Mouse (Mus musculus): ENCODE results near the gene Wdr82.
A peak's percentile ranks its signal among the peaks of the same experiment; 100 is the strongest.

Gene Wdr82

DNA sequence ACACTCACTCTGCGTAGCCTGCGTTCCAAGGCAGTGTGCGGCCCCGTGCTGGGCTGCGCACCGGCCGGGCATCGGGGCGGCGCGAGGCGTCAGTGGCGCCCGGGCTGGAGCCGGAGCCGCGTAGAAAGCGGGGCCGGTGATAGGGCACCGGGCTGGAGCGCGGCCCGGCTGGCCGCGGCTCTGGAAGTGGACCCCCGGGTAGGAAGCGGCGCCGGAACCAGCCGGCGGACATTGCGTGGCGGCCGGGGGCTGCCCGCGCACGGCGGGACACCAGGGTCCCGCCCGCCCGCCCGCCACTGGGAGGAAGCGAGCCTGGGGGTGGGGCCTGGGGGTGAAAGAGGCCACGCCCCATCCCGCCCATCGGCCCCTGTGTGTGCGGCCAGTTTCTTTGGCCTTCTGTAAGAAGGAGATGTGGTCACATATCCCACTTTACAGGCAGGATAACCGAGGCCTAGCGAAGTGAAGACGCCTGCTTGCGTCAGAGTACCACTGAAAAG, 28.3 kb downstream of the Wdr82 start:
- peak; percentile 93 for DNase-seq

DNA sequence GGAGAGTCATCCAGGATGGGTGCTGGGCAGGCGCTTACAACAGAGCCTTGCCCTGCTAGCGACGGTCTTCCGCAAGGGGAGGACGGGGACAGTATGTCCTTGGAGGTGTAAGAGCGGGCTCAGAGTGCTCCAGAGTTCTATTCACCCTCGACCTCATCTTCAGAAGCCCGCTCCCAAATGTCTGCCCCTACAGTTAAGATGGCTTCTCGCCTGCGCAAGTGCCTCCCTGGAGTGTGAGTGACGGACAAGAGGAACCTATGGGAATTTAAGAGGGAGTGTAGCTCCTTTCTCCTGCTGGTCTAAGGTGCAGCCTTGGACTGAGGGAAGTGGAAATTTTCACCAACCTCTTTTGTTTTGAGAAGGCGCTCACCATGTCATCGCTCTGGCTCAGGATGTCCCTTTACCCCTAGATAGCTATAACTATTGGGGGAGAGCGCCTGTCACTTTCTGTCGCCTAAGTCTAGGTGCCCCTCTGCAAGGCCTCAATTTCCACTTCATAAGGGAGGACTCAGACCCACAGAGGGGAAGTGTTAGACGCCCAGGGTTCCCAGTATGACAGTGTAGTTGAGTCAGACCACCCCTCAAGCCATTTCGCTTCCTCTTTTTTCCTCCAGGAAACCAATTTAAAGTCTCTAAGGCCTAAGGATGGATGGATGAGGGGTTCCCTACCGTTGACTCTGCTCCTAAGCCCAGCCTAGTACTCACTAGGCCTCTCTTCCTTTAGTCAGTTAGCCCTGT, 29.0 kb downstream of the Wdr82 start, which contains the start of gene Ppm1m:
Ppm1m (minus strand) TSS at position 212 of the 738 bp plus-strand sequence.
- DNase-seq = no peak

GRCm38 (mm10) chr9:106201895-106202294, 31.2 kb downstream of the Wdr82 start:
- DNase-seq = no peak

GRCm38 (mm10) chr9:106202819-106203636, 32.3 kb downstream of the Wdr82 start, which contains the start of gene Twf2:
Gene Twf2 (plus strand): TSS chr9:106203108.
- peak; percentile 90 for DNase-seq

GRCm38 (mm10) chr9:106203990-106204851, 33.5 kb downstream of the Wdr82 start:
- DNase-seq = peak; percentile 60

DNA sequence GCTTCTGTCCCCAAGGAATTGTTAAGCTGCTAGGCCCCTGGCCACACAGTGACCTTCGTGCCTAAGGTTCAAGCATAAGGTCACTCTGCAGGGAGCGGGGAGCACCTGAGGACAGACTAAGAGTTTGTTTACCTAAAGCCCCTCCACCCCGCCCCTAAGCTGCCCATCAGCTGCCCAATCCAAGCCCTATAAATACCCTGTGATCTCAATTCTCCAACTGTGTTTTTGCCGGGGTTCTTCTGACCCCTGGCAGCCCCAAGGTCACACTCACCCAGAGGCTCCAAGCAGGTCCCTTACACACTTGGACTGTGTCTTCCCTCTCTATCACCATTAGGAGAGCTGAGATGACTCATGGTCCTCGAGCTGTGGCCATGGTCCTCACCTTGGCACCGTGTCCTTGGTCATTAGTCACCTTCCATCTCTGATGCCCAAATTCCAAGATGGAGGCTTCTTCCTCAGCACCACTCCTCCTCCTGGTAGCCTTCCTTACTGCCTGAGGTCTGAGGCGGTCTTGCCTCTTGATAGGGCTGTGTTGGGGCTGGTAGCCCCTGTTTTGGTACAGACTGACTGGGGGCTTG, 35.1 kb downstream of the Wdr82 start:
- DNase-seq = no peak

GRCm38 (mm10) chr9:106206515-106206914, 35.8 kb downstream of the Wdr82 start:
- DNase-seq = no peak

- peak; percentile 53 for DNase-seq
Observed at GRCm38 (mm10) chr9:106208181-106208580, 37.5 kb downstream of the Wdr82 start.

DNA sequence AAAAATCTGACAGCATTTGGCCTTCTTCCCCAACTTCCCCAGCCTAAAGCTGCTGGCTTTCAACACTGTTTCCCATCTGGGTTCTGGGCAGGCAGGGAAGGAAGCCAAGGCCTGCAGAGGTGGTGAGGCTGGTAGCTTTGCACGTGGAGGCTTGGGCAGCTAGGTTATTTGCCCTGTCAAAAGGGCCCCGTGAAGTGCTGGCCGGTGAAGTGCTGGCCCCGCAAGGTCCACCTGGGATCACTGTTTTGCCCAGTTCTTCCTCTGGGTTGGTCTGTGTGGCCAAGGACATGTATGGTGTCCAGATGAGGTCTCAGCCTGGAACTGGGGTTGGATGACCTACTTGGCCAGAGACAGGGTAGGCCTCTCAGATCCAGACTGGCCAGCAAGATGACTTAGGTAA, 39.2 kb downstream of the Wdr82 start:
- DNase-seq = no peak

DNA sequence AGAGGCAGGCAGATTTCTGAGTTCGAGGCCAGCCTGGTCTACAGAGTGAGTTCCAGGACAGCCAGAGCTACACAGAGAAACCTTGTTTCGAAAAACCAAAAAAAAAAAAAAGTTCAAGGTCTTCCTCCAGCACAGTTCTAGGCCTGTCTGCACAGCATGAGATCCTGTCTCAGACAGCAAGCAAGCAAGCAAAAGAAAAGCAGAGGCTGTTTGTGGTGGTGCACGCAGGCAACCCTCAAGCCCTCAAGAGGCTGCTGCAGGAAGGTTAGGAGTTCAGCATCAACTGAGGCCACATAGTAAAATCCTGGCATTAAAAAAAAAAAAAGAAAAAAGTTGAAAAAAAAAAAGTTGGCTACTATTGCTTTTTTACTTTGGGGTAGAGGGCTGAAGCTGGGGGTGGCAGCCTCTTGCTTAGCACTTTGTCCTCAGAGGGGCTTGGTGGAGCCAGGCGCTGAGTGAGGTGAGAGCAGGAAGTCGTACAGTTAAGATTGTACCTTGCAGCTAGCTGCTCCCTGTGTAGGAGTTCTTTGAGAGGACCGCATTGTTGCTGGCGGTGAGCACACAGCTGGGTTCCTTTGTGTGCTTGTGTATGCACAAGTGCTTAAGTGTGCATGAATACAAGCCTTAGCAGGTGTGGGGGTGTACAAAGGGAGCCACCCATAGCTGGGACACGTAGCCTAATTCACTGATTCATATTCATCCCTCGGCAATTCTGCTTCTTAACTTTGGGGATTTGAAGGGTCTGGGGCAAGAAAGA, 40.3 kb downstream of the Wdr82 start:
- no peak for DNase-seq

- DNase-seq = peak; percentile 92
Observed at GRCm38 (mm10) chr9:106211680-106212593, 41.2 kb downstream of the Wdr82 start.

GRCm38 (mm10) chr9:106212594-106212981, 41.9 kb downstream of the Wdr82 start:
- DNase-seq = no peak

DNA sequence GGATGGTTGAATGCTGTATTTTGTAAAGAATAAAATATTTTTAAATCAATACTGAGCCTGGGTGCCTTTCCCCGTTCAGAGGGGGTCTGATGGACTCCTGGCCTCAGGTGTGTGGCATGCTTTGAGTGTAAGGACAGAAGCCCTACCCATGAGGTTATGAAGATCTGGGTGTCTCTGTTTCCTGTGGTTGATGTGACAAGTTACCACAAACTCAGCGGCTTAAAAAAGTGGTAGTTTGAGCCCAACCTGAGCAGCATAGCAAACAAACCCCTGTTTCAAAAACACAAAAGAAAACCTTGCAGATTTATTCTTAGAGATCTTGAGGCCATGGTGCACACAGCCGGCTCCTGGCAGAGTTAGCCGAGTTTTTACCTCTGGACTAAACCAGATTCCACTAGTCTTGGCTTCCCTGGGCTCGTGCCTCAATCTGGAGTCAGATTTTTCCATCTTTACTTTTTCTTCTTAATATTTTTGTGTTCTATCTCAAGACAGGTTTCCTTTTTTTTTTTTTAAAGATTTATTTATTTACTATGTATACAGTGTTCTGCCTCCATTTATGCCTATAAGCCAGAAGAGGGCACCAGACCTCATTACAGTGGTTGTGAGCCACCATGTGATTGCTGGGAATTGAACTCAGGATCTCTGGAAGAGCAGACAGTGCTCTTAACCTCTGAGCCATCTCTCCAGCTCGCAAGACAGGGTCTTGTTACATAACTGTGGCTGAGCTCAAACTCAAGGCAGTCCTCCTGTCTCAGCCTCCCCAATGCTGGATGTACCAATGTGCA, 44.8 kb downstream of the Wdr82 start:
- DNase-seq = no peak

DNA sequence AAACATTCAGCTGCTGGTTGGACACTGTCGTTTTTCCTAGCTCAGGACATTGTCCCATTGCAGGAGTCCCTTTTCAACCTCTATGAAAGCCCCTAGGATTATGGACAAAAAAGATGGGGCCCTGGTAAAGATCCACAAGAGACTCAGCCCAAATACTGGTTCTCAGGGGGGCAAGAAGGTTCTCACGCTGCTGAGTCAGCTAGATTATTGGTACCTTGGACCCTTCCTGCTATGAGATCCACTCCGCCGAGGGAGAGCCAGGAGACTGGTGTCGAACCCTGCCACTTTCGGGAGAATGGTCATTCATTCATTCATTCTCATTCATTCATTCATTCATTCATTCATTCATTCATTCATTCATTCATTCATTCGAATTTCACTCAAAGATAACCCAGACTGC, 46.2 kb downstream of the Wdr82 start:
- no peak for DNase-seq

- no peak for DNase-seq
Observed at GRCm38 (mm10) chr9:106220894-106221523, 50.3 kb downstream of the Wdr82 start.

GRCm38 (mm10) chr9:106222261-106222851, 51.6 kb downstream of the Wdr82 start, which contains the start of gene Tlr9:
Gene Tlr9 (plus strand): TSS chr9:106222598.
- DNase-seq = no peak

DNA sequence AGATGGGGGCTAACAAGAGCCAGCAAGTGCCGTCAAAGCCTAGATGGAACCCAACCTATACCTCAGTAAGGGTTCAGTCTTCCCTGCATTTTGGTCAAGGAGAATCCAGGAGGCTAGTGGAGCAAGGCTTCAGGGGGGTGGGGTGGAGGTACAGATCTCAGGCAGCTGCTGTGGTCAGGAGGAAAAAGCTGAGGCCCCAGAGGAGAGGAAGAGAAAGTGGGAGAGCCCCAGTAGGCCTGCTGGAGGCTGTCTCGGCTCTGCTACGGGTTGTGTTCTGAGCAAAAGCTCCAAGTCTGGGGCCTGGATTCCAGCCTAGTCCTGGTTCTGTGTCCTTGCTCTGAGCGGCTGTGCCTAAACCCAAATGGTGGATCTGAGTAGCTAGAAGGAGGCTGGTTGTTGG, 52.3 kb downstream of the Wdr82 start:
- no peak for DNase-seq

GRCm38 (mm10) chr9:106225469-106226150, 54.9 kb downstream of the Wdr82 start:
- DNase-seq = no peak

Measured in lung, postnatal 36 days (tissue).